Mouse (Mus musculus): Measurements from ENCODE around the gene Olfr1052. TPM values are rescaled to one million over a fixed set of nuclear protein-coding genes. Genes with fewer than 3 reads are reported as not detected.
"Not testable (repeated sequence)": the region's sequence is repeated elsewhere in the genome, so short reads cannot be mapped to it uniquely, and the experiment has no call there.

Gene Olfr1052
- not detected in 2 replicates for polyA plus RNA-seq (2014; fragmentation: Nextera tagmentation; extraction: Ambion mirVana)

DNA sequence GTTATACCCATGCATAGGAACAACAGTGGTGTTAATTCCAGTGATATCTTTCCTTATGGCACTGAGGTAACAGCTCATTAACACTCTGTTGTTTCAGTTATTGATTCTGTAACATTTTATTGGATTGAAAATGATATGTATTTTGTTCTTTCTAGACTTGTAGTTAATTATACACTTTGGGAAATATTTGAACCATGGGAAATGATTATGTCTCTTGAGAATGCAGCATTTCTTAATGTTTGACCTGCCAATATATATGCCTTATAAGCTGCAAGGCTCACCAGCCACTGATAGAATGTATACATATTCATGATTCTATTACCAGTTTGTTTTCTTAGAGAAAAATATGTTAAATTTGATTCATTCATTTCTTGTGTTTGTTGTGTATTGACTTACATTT is at the start of gene Olfr1052:
Olfr1052 (plus strand) TSS at position 301 of the 400 bp plus-strand sequence.
- Histone ChIP-seq H3K9me3 (ENCODE audit: control insufficient read depth, low read length) (no peaks in the 10 kb centered on the region), H3K4me1 (replicated peaks; ENCODE audit: control insufficient read depth, insufficient read depth, low read length) (no peaks in the 10 kb centered on the region), H3K4me3 (replicated peaks; ENCODE audit: low read length) (no peak within 1 kb of the TSS), H3K27ac (no peak within 1 kb of the TSS), H3K9ac (no peak within 1 kb of the TSS), H3K4me2 (replicated peaks) (no peak within 1 kb of the TSS), H3K27me3 (ENCODE audit: control insufficient read depth, insufficient read depth, low read length) (no peaks in the 10 kb centered on the region), H3K36me3 (replicated peaks; ENCODE audit: control insufficient read depth, insufficient read depth) (no peaks in the 10 kb centered on the region)
- ATAC-seq (ENCODE audit: low FRiP score) (no peak), DNase-seq (ENCODE audit: low spot score) (no peak)

DNA sequence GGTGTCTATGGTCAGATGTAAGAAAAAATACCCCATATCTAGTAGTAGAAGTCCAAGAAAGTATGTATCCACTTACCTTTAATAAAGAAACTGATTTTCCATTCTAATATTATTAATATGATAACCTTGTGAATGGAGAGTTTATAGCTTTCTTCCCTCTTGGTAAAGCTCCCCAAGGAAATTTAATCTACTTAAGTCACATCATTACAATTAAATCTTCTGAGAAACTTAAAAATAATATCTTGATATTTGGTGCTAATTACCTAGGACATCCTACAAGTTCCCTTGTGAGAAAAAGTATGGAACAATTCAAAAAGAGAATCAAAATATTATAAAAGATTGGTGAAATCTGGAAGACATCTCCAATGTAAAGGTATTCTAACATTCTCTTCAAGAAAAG is 34.0 kb upstream of the Olfr1052 start, which contains the start of gene Olfr1049:
Olfr1049 (minus strand) TSS at position 101 of the 400 bp plus-strand sequence.
- not testable (repeated sequence) for H3K4me1 ChIP-seq (replicated peaks; ENCODE audit: control insufficient read depth, insufficient read depth, low read length); ATAC-seq (ENCODE audit: low FRiP score); H3K4me2 ChIP-seq (replicated peaks); H3K27me3 ChIP-seq (ENCODE audit: control insufficient read depth, insufficient read depth, low read length); H3K36me3 ChIP-seq (replicated peaks; ENCODE audit: control insufficient read depth, insufficient read depth); H3K4me3 ChIP-seq (replicated peaks; ENCODE audit: low read length); H3K9me3 ChIP-seq (ENCODE audit: control insufficient read depth, low read length); DNase-seq (ENCODE audit: low spot score); H3K27ac ChIP-seq; H3K9ac ChIP-seq

DNA sequence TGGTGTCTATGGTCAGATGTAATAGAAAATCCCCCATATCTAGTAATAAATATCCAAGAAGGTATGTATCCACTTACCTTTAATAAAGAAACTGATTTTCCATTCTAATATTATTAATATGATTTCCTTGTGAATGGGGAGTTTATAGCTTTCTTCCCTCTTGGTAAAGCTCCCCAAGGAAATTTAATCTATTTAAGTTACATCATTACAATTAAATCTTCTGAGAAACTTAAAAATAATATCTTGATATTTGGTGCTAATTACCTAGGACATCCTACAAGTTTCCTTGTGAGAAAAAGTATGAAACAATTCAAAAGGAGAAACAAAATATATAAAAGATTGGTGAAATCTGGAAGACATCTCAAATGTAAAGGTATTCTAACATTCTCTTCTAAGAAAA is 13.3 kb upstream of the Olfr1052 start, which contains the start of gene Olfr1051:
Olfr1051 (minus strand) TSS at position 101 of the 400 bp plus-strand sequence.
- ATAC-seq (ENCODE audit: low FRiP score); H3K4me2 ChIP-seq (replicated peaks); H3K9ac ChIP-seq: not testable (repeated sequence)

DNA sequence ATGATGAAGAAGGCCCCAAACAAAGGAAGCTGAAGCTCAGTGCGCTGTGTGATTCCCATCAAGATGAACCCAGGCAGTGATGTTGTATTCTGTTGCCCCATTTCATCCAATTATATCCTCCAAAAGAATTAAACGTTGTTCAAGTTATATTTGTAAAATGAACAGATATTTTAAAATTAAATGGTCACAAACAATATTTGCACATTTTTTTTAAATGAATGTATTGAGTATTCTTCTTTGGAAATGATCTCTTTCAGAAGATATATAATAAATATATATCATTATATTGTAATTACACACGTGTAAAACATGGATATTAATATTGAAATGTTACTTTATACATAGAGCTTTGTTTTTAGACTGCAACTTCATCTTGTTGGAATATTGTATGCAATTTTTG is 22.9 kb downstream of the Olfr1052 start, which contains the start of gene Olfr1053:
Olfr1053 (minus strand) TSS at position 101 of the 400 bp plus-strand sequence.
- Histone ChIP-seq H3K4me1 (replicated peaks; ENCODE audit: control insufficient read depth, insufficient read depth, low read length) (no peaks in the 10 kb centered on the region), H3K4me2 (replicated peaks) (no peak within 1 kb of the TSS), H3K27me3 (ENCODE audit: control insufficient read depth, insufficient read depth, low read length) (no peaks in the 10 kb centered on the region), H3K9me3 (ENCODE audit: control insufficient read depth, low read length) (no peaks in the 10 kb centered on the region), H3K4me3 (replicated peaks; ENCODE audit: low read length) (no peak within 1 kb of the TSS), H3K27ac (no peak within 1 kb of the TSS), H3K36me3 (replicated peaks; ENCODE audit: control insufficient read depth, insufficient read depth) (no peaks in the 10 kb centered on the region), H3K9ac (no peak within 1 kb of the TSS)
- ATAC-seq (ENCODE audit: low FRiP score), result no peak
- 76% methylated on average over 3 of the region's 3 CpGs for WGBS
- no peak for DNase-seq (ENCODE audit: low spot score)

More for the DNA sequence above, 13.3 kb upstream of the Olfr1052 start, which contains the start of gene Olfr1051:
- not testable (repeated sequence) for H3K27ac ChIP-seq; H3K27me3 ChIP-seq (ENCODE audit: control insufficient read depth, insufficient read depth, low read length); H3K9me3 ChIP-seq (ENCODE audit: control insufficient read depth, low read length); DNase-seq (ENCODE audit: low spot score); H3K4me3 ChIP-seq (replicated peaks; ENCODE audit: low read length); H3K4me1 ChIP-seq (replicated peaks; ENCODE audit: control insufficient read depth, insufficient read depth, low read length); H3K36me3 ChIP-seq (replicated peaks; ENCODE audit: control insufficient read depth, insufficient read depth)

DNA sequence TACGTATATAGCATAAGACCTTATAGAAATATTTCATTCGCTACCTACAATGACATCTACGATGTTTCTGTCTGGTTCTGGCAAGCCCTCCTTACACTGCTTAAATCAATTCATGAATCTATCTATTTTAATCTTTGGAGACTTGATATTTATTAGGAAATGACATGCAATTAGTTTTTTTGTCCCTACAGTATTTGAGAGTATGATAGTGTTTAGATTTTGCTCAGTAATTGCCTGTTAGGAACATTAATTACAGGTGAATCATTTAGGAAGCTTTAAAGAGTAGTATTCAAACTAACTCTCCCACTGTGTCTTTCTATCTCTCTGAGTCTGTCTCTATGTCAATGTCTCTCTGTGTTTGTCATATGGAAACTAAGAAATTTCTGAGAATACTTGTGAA is 43.1 kb downstream of the Olfr1052 start, which contains the start of gene Olfr1054:
Olfr1054 (minus strand) TSS at position 101 of the 400 bp plus-strand sequence.
- no peak within 1 kb of the TSS for H3K9ac ChIP-seq
- DNase-seq (ENCODE audit: low spot score), result no peak
- no peak for ATAC-seq (ENCODE audit: low FRiP score)
- no peak within 1 kb of the TSS for H3K4me2 ChIP-seq (replicated peaks)
- H3K27ac ChIP-seq, result no peak within 1 kb of the TSS
- H3K36me3 ChIP-seq (replicated peaks; ENCODE audit: control insufficient read depth, insufficient read depth), result no peaks in the 10 kb centered on the region
- 81% methylated on average over 3 of the region's 3 CpGs for WGBS
- no peak within 1 kb of the TSS for H3K4me3 ChIP-seq (replicated peaks; ENCODE audit: low read length)
- no peaks in the 10 kb centered on the region for H3K4me1 ChIP-seq (replicated peaks; ENCODE audit: control insufficient read depth, insufficient read depth, low read length)
- H3K27me3 ChIP-seq (ENCODE audit: control insufficient read depth, insufficient read depth, low read length), result no peaks in the 10 kb centered on the region
- no peaks in the 10 kb centered on the region for H3K9me3 ChIP-seq (ENCODE audit: control insufficient read depth, low read length)

Other genes starting within 250 kb of the Olfr1052 start
- not detected in 2 replicates for gene Olfr1034, start 246.6 kb upstream of the Olfr1052 start, polyA plus RNA-seq (2014; fragmentation: Nextera tagmentation; extraction: Ambion mirVana)
- gene Olfr1036, start 218.5 kb upstream of the Olfr1052 start, polyA plus RNA-seq (2014; fragmentation: Nextera tagmentation; extraction: Ambion mirVana), result not detected in 2 replicates
- not detected in 2 replicates for gene Olfr1037, start 205.1 kb upstream of the Olfr1052 start, polyA plus RNA-seq (2014; fragmentation: Nextera tagmentation; extraction: Ambion mirVana)
- not detected in 2 replicates for gene Olfr1039, start 156.5 kb upstream of the Olfr1052 start, polyA plus RNA-seq (2014; fragmentation: Nextera tagmentation; extraction: Ambion mirVana)
- not detected in 2 replicates for gene Olfr1040, start 145.7 kb upstream of the Olfr1052 start, polyA plus RNA-seq (2014; fragmentation: Nextera tagmentation; extraction: Ambion mirVana)
- not detected in 2 replicates for gene Olfr1042, start 130.6 kb upstream of the Olfr1052 start, polyA plus RNA-seq (2014; fragmentation: Nextera tagmentation; extraction: Ambion mirVana)
- gene Olfr1043, start 124.9 kb upstream of the Olfr1052 start, polyA plus RNA-seq (2014; fragmentation: Nextera tagmentation; extraction: Ambion mirVana), result not detected in 2 replicates
- gene Olfr1044, start 114.6 kb upstream of the Olfr1052 start, polyA plus RNA-seq (2014; fragmentation: Nextera tagmentation; extraction: Ambion mirVana), result not detected in 2 replicates
- gene Olfr52, start 106.8 kb upstream of the Olfr1052 start, polyA plus RNA-seq (2014; fragmentation: Nextera tagmentation; extraction: Ambion mirVana), result not detected in 2 replicates
- gene Olfr1045, start 89.4 kb upstream of the Olfr1052 start, polyA plus RNA-seq (2014; fragmentation: Nextera tagmentation; extraction: Ambion mirVana), result not detected in 2 replicates
- gene Olfr1046, start 73.1 kb upstream of the Olfr1052 start, polyA plus RNA-seq (2014; fragmentation: Nextera tagmentation; extraction: Ambion mirVana), result not detected in 2 replicates
- not detected in 2 replicates for gene Olfr1047, start 61.1 kb upstream of the Olfr1052 start, polyA plus RNA-seq (2014; fragmentation: Nextera tagmentation; extraction: Ambion mirVana)
- not detected in 2 replicates for gene Olfr1048, start 52.2 kb upstream of the Olfr1052 start, polyA plus RNA-seq (2014; fragmentation: Nextera tagmentation; extraction: Ambion mirVana)
- not detected in 2 replicates for gene Olfr1049, start 34.1 kb upstream of the Olfr1052 start, polyA plus RNA-seq (2014; fragmentation: Nextera tagmentation; extraction: Ambion mirVana)
- not detected in 2 replicates for gene Olfr1051, start 13.4 kb upstream of the Olfr1052 start, polyA plus RNA-seq (2014; fragmentation: Nextera tagmentation; extraction: Ambion mirVana)
- not detected in 2 replicates for gene Olfr1053, start 22.8 kb downstream of the Olfr1052 start, polyA plus RNA-seq (2014; fragmentation: Nextera tagmentation; extraction: Ambion mirVana)
- gene Olfr1054, start 43.0 kb downstream of the Olfr1052 start, polyA plus RNA-seq (2014; fragmentation: Nextera tagmentation; extraction: Ambion mirVana), result not detected in 2 replicates
- not detected in 2 replicates for gene Olfr1055, start 57.8 kb downstream of the Olfr1052 start, polyA plus RNA-seq (2014; fragmentation: Nextera tagmentation; extraction: Ambion mirVana)
- not detected in 2 replicates for gene Olfr1056, start 70.0 kb downstream of the Olfr1052 start, polyA plus RNA-seq (2014; fragmentation: Nextera tagmentation; extraction: Ambion mirVana)
- not detected in 2 replicates for gene Olfr1057, start 85.9 kb downstream of the Olfr1052 start, polyA plus RNA-seq (2014; fragmentation: Nextera tagmentation; extraction: Ambion mirVana)
- gene Olfr1058, start 96.1 kb downstream of the Olfr1052 start, polyA plus RNA-seq (2014; fragmentation: Nextera tagmentation; extraction: Ambion mirVana), result not detected in 2 replicates
- gene Olfr1061, start 121.6 kb downstream of the Olfr1052 start, polyA plus RNA-seq (2014; fragmentation: Nextera tagmentation; extraction: Ambion mirVana), result not detected in 2 replicates
- gene Olfr1062, start 134.3 kb downstream of the Olfr1052 start, polyA plus RNA-seq (2014; fragmentation: Nextera tagmentation; extraction: Ambion mirVana), result not detected in 2 replicates
- not detected in 2 replicates for gene Olfr1065, start 158.1 kb downstream of the Olfr1052 start, polyA plus RNA-seq (2014; fragmentation: Nextera tagmentation; extraction: Ambion mirVana)
- gene Olfr1066, start 163.8 kb downstream of the Olfr1052 start, polyA plus RNA-seq (2014; fragmentation: Nextera tagmentation; extraction: Ambion mirVana), result not detected in 2 replicates
- gene Olfr228, start 194.9 kb downstream of the Olfr1052 start, polyA plus RNA-seq (2014; fragmentation: Nextera tagmentation; extraction: Ambion mirVana), result not detected in 2 replicates
- gene Olfr1076, start 216.0 kb downstream of the Olfr1052 start, polyA plus RNA-seq (2014; fragmentation: Nextera tagmentation; extraction: Ambion mirVana), result not detected in 2 replicates

Data from hindbrain, embryonic 14.5 days (tissue).